Mouse (Mus musculus) B cell, adult 67 days (primary cell): ENCODE results near the gene Srsx. TPM values are rescaled to one million over a fixed set of nuclear protein-coding genes. Genes with fewer than 3 reads are reported as not detected.

Source experiments
- total RNA-seq, 2 experiments: library from RNA; stranded (reverse); gene quantifications; 4 replicates each; pipeline ENCODE4 v1.2.4; 2023

Srsx gene
- total RNA-seq: not detected

DNA sequence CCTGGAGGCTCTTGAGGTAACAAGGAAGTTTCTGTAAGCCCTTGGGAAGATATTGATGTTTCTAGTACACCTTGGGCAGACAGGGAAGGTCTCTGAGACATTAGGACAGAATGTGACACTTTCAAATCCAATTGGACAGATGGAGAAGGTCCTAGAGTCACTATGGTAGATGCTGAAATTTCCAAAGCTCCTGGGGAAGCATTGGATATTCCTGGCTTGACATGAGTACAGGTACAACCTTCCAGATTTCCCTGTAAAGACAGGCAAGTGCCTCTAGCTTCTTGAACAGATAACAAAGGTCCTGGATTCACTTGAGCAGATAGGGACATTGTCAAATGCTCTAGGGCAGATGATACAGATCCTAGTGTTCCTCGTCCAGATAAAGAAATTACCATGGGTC, at the start of gene Srsx:
Srsx (minus strand) TSS at position 101 of the 400 bp plus-strand sequence.

GRCm38 (mm10) chrX:123246807-123247206, 24.5 kb upstream of the Srsx start, which contains the start of gene Gm17577:
TSS of gene Gm17577 (minus strand) at chrX:123246907.

Other genes with a start within 250 kb of the Srsx start
- not detected for gene Gm17521, start 192.8 kb downstream of the Srsx start, total RNA-seq
- gene Cldn34c1, start 119.0 kb downstream of the Srsx start, total RNA-seq: 1 to 10 TPM in 1 of 2 experiments, under 1 TPM in 1; 0.44 to 1.3 TPM
- not detected for gene Gm17577, start 24.4 kb upstream of the Srsx start, total RNA-seq